Mouse (Mus musculus) ES-Bruce4 (cell line): ENCODE data around the gene Zfp367.

Experiments used
- CTCF ChIP-seq: IDR thresholded peaks from one replicate; pipeline ENCODE4 v1.8.1; 2011; ENCODE audit warnings: low read depth, low read length
- POLR2A ChIP-seq: IDR thresholded peaks from one replicate; pipeline ENCODE4 v1.8.1; 2011; ENCODE audit warnings: low read length; ENCODE audit not compliant: insufficient read depth

DNA sequence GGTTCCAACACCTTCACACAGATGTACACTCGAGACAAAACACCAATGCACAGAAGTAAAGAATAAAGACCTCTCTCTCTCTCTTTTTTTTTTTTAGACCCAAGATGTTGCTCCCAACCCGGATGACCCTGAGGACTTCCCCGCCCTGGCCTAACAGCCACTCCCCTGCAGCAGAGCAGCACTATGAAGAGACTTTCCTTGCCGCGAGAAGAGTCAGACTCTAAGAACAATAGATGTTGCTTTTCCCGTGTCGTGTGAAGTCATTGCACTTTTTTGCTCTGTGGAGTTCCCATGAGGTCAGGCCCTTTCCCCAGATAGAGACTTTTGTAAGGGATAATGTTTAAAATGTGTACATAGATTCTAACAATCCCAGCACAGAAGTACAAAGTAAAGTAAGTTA, 32.2 kb upstream of the Zfp367 start:
- TF ChIP-seq POLR2A (no peak), CTCF (no peak)
